Mouse (Mus musculus) cerebellum, postnatal 25 days (tissue): ENCODE measurements around the gene Selenot.
"Not testable (repeated sequence)": the region's sequence is repeated elsewhere in the genome, so short reads cannot be mapped to it uniquely, and the experiment has no call there.

Experiments used
- DNase-seq, 2 experiments: peaks; one replicate each; pipeline ENCODE4 v3.0.0; 2021; ENCODE audit warnings: mixed read lengths in 2 of 2

The Selenot gene

DNA sequence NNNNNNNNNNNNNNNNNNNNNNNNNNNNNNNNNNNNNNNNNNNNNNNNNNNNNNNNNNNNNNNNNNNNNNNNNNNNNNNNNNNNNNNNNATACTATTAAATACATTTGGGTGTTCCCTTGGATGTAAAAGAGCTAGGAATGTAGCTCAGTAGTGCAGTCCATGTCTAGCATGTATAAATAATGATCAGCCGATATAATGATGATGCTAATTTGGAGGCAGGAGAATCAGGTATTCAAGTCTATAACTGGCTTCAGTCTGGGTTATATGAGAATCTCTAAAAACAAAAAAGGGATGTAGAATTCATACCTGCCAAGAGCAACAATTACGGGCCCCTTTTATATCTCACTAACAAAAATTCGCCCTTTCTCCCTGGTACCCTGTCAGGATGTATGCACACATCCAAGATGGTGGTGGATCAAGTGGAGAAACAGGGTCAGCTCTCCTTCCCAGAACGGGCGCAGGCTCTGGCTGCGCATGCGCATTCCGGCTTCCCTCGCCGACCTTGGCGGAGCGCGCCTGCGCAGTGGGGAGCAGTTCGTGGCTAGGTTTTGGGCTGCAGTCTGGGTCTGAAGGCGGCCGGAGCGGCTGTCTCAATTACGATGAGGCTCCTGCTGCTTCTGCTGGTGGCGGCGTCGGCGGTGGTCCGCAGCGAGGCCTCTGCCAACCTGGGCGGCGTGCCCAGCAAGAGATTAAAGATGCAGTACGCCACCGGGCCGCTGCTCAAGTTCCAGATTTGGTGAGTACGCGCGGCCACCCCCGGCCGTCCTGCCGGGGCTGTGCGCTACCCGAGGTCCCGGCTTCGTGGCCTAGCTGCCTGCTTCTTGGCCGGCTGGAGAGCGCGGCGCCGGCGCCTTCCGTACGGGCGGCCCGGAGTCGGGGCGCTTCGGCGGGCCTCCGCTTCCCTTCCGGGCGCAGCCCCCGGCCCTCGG, at the start of gene Selenot:
Selenot (plus strand) TSS at position 500 of the 930 bp plus-strand sequence.
- DNase-seq: peak; percentile 99 to 100

DNA sequence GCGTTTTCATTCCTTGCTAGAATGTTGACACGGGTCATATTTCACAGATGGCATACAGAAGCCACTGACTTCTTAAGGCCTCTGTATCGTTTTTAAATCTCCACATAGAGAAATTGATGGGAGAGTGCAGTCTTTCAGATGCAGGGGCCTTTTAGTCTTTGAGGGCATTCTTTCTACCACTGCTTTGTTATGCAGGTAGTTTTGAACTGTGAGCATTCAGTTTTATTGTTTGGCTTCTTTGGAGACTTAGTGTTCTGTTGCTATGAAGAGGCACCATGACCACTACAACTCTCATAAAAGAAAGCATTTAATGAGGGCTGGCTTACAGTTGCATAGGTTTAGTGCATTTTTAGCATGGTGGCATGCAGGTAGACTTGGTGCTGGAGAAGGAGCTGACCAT, 39.9 kb upstream of the Selenot start:
- DNase-seq: no peak

DNA sequence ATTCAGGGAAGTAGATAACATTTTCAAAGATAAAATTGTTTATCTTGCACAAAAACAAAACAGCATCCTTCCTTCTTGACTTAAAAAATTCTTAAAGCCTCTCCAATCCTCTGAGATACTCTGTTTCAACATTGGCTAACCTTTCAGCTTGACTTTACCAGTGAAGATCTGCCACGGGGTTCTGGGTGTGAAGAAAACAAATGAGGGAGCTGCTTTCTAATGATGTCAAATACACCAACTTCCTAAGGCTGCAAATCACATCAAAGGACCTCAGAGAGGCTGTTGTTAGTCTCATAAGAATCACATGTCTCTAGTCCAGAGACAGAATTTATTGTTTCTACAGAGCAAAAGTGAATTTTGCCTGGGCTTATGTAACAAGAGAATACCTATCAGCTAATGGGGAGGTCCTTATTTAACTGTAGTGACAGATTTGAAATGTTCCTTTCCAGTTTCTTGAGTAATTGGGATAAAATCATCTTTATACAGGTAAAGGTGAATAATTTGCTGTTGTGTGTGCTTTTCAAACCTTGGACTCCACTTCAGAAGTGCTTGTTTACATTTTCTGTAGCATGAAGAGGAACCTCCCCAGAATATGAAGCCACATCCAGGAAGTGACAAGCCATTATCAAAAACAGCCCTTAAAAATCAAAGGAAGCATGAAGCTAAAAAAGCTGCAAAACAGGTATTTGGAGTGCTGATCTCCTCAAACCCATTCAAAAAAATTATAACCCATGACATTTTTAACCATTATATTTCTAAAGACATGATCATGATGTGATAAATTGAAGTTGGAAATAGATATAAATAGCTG, 24.2 kb upstream of the Selenot start:
- no peak for DNase-seq

DNA sequence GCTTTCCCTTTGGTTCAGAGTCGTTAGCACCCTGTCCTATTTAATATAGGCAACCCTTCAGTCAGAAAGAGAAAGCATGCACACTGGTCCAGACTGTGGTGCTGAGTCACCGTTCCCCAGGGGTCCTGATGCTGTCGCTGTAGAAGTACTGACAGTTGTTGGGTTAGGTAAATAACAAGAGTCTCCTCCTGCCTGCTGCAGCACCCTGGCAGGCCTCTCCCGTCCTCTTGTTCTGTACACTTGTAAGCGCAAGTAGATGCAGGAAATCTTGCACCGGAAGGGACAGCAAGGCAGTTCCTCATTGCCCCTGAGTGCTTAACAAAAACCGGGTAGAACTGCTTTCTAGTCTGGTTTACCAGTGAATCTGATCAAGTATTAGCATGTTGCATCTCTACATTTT, 19.8 kb upstream of the Selenot start:
- DNase-seq: no peak

DNA sequence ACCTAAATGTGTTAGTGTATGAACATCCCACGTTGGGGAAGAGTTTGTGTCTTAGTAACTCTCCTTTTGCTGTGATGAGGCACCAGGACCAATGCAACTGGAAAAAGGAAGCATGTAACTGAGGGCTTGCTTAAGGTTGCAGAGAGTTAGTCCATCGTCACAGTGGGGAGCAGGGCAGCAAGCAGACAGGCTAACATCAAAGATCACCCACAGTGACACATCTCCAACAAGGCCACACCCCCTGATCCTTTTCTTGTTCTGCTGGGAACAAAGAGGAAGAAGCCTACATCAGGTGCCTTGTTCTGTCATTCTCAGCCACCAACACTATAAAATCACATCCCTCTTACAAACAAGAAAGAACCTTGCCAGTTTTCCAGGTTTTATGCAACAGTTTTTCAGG, 16.5 kb upstream of the Selenot start:
- DNase-seq: no peak

DNA sequence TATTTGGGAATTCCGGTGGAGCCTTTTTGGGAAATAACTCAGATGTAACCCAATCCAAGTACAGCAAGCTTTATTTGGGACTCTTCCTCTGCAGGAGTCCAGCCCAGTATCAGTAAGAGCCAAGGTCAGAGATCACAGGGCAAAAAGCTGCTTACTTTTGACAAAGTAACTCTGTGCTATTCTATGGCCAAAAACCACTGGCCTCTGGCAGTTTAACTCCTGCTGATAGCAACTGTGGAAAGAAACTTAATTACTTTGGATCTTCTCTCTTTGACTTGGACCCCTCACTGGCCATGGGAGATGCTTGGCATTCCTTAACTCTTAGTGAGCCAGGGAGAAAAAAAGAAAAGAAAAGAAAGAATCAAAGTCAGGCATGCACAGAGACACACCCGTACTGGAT, 15.0 kb upstream of the Selenot start:
- no peak for DNase-seq

DNA sequence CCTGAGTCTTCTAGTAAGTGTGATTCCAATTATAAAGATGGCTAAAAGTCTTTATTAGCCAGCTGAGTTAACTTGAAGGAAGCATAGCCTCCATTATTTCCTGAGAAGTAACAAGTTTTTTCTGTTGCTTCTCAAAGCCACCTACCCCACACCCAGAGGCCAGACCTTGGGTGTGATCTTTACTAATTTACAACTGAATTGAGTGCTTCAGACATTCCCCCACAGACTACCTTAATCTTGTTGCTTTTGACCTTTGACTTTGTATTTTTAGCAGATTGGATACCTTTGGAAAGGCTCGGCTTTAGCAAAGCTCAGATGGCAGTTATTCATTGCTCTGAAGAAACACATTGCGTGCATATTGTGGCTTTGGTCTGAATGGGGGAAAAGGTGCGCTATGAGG, 5.6 kb upstream of the Selenot start:
- DNase-seq: no peak

DNA sequence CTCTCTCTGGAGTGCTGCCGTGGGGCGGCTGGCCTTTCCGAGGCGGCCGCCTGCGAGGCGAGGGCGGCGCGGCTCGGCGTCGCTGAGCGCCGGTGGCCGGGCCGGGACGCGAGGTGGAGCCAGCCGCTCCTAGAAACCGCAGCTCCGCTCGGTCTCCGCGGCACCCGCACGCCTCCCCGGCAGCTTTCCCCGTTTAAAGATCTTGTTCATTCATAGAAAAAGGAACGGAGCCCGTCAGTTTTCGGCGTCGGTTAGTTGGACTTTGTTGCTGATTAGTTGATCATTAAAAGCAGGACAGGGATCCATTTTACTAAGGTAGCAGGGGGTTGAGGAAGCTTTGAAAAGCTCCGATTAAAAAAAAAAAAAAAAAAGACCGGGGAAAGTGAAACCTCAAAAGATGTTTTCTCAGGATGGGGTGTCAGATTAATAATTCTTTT, 649 bp downstream of the Selenot start:
- DNase-seq: peak in 1 of 2 experiments; percentile 76

DNA sequence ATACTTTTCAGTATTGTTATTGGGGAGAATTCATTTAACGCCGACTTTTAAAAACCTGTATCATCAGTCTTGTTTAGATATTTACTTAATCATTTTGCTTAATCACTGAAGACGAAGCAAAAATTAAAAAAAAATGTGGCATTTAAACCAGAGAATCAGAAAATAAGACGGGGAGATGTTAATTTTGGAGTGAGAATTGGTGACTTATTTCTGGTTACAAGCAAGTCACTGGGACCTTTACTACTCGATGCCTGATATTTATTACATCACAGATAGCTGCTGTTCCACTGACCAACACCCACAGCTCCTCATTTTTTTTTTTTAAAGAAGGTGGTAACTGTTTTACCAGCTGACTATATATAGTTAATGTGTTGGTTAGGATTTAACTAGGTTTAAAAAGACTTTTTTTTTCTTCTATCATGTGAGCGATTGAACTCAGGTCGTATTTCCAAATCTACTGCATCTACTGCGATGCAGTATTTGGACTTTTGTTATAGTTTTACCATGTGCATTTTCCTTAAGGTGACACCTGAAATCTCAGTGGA, 1.1 kb downstream of the Selenot start:
- DNase-seq: no peak

DNA sequence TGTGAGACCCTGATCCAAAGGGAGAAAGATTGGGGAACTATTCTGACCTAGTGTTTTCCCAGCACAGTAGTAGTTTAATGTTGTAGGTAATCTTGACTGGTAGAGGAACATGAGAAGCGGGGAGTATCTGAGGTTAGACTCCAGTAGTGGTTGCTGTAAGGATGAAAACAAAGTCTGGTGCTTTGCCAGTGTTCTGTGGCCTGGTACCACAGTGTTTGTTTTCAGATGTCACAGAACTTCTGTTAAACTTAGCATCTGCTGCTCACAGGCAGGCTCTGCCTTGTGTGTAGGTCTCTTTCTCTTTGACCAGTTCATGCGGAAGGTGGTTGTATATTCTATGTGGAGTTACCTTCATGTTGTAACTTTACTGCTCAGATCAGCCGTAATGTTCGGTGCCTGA, 5.1 kb downstream of the Selenot start:
- no peak for DNase-seq

DNA sequence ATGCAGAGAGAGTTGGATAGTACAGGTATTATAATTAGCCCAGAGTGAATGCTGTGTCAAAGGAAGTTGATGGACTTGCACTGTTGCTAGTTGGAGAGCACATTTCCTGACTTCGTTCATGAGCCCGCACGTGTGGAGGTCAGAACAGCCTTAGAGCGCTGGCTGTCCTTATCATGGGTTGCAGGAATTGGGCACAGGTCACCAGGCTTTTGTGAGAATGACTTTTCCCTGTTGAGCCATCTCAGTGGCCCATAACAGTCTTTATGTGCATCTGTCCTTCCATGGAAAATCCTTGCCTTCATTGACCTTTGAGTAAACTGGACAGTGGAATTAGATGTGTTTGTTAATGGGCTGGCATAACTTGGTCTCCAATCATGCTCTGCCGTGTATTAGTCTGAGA, 5.9 kb downstream of the Selenot start:
- DNase-seq: no peak

DNA sequence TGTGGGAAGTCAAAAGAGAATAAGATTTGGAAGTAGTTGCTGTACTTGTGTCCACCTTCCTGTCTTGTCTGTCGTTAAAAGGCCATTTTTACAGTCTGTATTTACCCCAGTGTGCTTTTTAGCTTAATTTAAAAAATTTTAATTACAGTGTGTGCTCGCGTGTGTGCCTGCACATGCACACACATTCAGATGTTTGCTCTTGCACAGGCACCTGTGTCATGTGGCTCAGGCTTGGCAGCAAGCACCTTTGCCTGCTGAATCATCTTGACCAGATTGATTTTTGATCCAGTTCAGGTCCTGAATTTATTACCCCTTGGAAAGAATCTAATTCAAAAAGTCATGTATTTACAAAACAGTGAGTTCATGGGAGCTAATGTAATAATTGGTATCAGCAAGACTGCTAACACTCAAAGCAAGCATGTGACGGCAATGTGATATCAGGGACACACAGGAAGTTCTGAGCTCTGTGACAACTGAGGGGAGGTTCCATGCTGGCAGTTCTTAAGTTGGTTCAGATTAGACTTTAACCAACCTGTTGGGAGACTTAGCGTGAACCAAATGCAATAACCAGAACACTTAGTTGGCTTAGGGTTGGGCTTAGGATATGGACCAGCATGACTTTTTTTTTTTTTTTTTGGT, 6.5 kb downstream of the Selenot start:
- DNase-seq: no peak

DNA sequence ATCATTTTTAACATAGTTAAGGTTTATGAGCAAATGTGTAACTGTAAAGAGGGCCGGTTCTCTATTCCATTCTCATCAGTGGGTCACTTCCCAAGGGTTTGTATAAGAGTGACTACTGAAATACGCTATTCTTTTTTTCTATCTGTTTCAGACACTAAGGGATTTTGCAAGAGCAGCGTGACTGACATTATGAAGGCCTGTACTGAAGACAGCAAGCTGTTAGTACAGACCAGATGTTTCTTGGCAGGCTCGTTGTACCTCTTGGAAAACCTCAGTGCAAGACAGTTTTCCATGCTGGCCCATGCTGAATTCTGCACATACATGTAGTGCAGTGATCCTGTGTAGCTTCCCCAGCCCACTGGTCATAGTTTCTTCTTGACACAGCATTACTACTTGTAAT, 14.1 kb downstream of the Selenot start:
- not testable (repeated sequence) for DNase-seq

DNA sequence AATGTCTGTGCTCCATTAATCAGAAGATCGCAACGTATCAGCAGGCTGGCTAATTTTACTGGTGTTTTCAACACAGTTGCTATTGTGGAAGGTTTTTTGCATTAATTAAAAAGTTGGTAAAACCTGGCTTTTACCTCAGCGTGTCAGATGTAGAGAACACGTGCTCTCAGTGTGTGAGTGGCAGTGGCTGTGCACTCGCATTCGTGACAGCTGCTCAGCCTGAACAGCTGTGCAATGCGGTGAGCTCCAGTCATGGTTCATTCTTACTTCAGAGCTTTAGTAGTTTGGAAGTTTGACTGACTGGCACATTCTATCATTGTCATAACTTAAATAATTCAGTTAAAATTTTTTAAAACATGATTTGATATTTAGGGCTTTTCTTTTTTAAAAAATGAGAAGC, 16.2 kb downstream of the Selenot start:
- not testable (repeated sequence) for DNase-seq

DNA sequence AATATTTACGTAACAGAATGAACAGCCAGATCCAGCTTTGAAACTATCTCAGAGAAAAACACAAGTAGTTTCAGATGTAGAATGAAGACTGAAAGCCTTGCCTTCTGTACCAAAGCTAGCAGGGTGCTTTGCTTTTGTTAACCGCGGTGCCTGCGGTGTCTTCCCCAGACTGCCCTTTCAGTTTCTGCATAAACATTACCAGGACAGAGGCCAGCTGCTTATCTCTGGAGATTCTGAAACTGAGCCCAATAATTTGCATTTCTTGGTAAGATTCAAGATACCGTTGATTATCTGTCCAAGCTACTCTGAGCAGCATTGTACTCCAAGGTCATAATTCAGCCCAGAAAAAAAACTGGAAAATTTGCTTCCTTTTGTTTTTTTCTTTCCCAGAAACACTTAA, 17.2 kb downstream of the Selenot start:
- DNase-seq: no peak

DNA sequence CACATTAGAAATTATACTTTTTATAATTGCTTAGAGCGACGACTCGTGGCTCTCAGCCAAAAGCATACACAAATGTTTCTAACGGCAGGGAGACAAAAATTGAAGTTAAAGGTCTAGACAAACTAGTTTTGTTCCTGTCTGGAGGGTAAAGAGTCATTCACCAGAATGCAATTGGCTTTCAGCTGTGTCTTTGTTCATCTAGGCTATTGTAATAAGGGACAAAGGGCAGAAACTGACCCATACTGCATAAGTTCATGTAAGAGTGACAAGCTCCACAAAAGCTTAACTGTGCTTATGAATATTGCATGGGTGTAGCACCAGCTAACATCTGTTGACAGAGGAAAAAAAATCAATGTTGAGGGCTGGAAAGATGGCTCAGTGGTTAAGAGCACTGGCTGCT, 32.1 kb downstream of the Selenot start:
- DNase-seq: no peak

DNA sequence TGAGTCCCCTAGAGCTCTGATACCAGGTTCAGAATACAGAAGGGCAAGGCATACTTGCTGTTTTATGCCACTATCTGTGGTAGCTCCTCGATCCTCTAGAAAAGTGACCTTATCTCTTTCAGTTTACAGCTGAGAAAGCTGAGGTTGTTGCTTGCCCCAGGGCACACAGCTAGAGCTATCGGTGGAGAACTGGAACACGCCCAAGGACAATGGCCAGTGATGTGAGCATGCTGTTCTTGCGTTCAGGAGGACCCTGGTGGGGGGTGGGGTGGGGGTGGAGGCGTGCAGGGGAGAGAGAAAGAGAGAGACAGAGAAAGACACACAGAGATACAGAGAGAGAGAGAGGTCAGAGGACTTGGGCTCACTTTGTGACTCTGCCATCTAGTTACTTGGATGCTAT, 33.5 kb downstream of the Selenot start:
- no peak for DNase-seq

DNA sequence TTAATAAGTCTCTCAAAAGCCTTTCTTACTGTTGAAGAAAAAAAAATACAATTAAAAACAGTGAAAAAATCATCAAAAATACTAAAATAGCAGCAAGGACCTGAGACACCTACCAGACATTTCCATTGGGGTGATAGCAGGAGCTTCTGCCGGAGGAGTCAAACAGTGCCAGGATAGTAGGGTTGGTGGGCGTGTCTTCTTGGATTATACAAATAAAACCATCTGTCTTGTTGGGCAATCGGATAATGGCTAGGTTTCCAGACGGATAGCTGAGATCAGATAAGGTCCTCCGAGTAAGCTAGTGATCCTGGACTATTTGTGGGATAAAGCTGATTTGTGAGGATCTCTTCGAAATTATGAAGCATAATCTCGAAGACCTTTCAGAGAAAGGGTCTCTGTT, 44.6 kb downstream of the Selenot start:
- no peak for DNase-seq

DNA sequence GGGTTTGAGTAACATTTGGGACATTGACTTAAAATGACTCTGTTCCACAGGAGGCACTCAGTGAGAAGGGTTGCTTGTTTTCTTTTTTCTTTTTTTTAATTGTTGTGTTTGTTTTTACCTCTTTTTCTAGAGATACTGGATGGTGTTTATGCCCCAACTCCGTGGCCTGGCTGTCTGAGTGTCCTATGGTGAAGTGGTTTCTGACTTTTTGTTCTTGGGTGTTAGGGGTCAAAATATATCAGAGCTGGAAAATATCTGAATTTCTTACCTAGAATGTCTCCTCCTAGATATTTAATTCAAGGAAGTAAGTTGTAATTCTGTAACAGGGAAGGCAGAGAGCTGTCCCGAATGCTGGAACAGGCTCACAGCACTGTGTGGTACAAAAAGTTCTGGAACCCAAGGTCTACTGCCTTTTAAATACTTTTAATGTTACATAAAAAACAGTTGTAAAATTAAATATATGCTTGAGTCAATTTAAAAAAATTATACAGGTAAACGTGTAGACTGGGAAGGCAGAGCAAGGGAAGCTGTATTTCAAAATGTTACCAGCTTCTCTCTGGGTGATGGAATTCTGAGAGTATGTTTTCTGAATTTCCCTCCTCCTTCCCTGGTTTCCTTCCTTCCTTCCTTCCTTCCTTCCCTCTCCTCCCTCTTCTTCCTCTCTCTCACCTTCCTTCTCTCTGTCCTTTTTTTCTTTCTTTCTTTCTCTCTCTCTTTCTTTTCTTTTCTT, 46.4 kb downstream of the Selenot start:
- DNase-seq: no peak

DNA sequence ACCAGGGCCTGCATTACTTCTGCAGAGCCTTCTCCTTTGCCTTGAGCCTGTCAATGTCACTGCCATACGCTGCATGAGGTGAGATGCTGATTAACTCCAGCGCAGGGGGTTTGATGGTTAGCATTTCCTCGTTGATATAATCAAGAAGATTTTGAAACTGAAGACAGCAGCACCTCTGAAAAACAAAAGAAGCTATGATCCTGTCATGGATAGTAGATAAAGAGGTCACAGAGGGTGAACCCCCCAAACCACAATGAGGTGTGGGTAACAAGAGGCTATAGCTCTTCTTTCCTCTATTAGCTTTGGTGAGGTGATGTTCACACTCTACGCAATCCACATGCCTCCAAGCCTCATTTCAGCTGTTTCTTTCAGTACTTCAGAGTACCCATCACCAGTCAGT, 48.5 kb downstream of the Selenot start:
- no peak for DNase-seq

DNA sequence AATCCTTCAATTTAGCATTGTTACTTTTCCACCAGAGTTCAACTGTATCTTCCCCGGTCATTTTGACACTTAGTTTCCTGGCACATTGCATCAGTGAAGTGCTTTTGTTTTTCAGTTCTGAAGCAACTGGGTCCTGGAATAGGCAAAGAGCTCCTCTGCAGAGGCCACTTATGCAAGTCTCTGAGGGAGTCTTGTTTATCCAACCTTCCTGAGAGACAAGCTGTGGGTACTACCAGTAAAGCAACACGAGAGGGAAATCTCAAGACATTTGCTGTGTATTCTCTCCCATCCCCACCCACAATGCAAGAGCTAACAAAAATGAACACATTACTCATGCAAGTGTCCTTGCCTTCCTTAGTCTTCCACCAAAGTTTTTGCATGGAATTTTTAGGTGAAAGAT, 55.3 kb downstream of the Selenot start:
- no peak for DNase-seq
